Mouse (Mus musculus) bone marrow macrophage, adult 2 months (primary cell): Measurements from ENCODE around the gene Olfr541.

Experiments used
- CTCF ChIP-seq: IDR thresholded peaks from 2 replicates; pipeline ENCODE4 v1.5.1; 2012; ENCODE audit warnings: low read depth, mild to moderate bottlenecking, low read length, moderate library complexity
- POLR2A ChIP-seq: IDR thresholded peaks from 2 replicates; pipeline ENCODE4 v1.6.1; 2012; ENCODE audit warnings: mild to moderate bottlenecking, low read depth, low read length, borderline replicate concordance

DNA sequence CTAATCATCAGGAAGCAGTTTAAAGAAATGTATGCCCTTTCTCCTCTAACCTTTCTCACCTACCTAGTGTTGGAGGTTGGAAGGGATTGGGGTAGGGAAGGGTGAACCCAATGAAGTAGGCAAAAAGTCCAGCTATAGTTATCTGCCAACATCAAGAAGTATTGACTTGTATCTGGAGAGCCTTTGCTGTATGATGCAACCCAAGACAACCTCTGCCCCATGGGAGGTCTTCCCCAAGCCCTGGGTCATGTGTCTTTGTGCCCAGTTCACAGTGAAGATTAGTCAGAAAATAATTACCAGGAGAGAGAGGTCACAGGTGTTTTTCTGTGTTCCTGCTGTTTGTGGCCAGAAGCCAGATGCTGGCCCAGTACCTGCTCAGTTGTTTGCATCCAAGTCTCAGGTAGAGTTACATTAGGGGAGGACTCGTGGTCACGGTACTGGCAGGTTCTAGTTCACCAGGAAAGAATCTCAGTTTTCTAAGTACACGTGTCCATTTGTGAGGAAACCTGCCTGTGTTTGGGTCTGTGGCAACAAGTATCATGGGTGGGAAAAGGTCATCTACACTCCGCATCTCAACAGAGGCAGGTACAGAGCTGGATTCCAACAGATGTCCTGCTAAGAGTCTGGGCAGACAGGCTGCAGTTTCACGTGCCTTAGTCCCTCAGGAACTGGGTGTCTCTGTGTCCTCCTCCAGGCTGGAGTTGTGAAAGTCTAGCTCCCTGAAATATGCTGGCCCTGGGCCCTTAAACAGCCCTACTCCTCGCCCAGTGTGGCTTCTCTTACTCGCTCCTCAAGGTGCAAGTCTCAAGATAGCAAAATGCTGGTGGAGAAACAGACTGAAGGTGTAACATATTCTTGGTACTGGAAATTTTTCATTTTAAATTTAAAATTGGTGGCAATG is 20.3 kb downstream of the Olfr541 start:
- TF ChIP-seq POLR2A, result no peak
- no peak for TF ChIP-seq CTCF
